Mouse (Mus musculus) kidney, postnatal 10 days (tissue): ENCODE measurements around the gene Fam198b.

Experiments
- DNase-seq: peaks from one replicate; pipeline ENCODE4 v3.0.0; 2021; ENCODE audit warnings: mixed read lengths

Gene Fam198b

DNA sequence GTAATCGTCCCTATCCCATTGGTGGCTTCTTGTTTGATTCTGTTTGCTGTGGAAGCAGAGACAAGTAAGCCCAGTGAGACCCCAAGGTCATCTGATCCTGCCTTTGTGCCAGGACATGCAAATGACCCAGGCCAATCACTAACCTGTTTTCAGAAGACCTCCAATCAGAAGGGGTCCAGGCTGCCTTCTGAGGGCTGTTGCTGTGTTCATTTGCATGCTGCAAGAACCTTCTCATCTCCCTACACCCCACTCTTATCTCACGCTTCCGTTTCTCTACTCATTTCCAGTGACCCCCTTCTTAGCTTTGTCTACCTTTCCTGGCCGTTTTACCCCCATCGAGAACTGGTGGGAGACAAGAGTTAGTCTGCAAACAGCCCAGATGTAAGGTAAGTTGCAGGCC is at the start of gene Fam198b:
Gene Fam198b, plus strand, starts transcription at position 229 of the 400 bp plus-strand sequence.
- DNase-seq: no peak

DNA sequence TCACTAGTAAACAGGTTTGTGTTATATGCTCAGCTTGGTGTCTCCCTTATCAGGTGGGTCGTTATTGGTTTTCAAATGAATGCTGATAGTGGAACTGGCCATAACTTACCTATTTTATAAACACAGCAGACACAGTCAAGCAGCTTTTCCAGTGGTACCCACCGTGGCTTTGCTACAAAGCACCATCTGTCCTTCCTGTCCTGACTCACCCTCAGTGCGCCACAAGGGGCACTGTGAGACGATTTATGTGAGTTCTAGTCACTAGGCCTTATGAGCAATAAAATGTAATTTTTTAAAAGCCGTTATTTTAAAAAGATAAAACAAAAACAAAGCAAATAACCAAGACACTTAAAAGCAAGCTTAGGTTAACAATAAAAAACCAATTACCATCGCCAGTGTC is 45.6 kb upstream of the Fam198b start:
- no peak for DNase-seq

DNA sequence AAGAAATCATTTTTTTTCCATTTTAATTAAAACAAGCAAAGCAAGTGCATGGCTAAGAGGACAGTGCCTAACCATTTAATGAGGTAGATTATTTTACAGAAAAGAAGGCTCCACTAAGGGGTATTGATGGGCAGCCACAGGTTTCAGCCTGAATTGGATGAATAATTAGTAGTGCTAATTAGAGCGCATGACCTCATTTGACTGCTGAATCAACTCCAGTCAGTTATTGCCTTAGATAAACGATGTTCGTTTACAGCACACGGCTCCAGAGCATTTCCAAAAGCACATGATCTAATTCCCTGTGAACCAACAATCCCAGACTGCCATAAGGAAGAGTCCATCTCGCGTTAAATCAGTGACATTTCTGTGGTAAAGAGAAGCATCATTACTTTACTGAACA is 42.9 kb upstream of the Fam198b start:
- DNase-seq: no peak

DNA sequence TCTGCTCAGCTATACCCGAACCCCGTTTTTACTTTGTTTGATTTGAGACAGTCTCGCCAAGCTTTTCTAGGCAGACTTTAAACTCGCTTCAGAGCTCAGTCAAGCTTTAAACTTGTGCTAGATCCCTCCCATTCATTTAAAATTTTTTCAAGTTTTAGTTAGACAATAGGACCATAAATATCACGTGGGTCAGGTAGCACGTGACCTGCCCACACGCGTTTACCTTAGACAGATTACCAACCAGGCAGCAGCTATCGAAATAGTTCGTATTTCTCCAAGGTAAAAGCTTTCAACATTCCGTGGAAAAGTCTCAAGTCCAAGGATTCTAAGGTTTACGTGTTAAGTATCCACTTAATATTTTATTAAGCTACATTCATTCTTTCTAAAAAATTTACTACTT is 42.2 kb upstream of the Fam198b start:
- DNase-seq: peak; percentile 78

DNA sequence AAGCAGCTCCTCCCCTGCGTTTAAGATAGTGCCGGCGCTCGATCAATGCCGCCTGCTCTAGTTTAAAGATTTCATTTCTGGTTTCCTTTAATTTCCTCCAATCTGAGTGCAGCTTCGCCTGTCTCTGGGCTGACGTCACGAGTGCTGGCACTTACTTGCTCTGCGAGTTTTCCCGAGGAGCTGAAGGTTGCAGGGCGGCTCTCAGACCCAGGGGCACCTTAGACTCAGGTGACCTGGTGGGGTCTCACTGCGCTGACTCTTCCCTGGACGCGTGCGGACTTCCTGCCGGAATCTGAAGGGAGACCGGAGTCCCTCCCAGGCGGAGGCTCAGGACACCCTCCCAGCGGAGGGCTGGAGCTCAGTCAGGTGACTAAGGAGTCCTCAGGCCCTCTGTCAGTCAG is 41.7 kb upstream of the Fam198b start:
- peak; percentile 81 for DNase-seq

DNA sequence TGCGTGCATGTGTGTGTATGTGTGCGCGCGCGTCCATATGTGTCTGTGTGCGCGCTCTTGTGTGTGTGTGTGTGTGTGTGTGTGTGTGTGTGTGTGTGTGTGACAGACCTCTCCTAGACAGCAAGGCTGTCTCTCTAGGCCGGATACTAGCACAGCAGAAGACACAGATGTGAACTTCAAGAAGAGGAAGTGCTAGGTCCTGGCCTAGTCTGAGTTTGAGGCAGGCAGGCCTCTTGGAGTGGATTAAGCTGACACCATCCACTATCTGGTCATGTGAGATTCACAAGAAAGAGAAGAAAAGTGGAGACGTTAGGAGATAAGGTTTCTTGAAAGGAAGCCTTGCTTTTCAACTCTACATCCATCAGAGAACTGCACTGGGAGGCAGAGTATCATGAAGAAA is 40.3 kb upstream of the Fam198b start:
- no peak for DNase-seq

DNA sequence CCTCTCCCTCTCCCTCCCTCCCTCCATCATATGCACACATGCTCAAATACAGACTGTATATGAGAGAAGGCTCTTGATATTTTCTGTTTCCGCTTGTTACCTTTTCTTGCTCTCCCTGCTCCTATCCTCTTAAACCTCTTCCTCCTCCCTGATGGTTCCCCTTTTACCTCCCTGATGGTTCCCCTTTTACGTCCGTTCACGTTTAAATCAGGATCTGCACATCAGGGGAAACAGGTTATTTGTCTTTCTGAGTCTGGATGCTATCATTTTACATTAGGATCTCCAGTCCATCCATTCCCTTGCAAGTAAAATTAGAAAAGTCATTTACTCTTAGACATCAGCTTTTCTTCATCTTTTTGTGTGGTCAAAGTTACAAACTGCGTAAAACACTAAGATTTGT is 37.7 kb upstream of the Fam198b start:
- DNase-seq: no peak

DNA sequence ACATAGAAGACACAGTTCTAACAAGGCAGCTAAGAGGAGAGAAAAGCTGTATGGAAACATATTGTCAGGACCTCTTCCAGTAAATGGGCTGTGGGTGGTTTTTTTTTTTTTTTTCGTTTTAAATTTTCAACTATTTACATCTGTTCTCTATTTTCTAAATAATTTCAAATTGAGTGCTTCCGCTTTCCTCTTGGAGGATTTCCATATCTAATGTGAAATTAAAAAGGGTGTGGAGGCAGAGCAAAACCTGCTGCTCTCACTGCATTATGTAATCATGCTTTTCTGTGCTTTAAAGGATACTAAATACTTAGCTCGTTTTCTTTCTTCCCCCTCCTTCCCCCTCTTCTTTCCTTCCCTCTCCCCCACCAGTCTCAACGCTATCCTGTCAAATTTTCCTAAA is 35.5 kb upstream of the Fam198b start:
- no peak for DNase-seq

DNA sequence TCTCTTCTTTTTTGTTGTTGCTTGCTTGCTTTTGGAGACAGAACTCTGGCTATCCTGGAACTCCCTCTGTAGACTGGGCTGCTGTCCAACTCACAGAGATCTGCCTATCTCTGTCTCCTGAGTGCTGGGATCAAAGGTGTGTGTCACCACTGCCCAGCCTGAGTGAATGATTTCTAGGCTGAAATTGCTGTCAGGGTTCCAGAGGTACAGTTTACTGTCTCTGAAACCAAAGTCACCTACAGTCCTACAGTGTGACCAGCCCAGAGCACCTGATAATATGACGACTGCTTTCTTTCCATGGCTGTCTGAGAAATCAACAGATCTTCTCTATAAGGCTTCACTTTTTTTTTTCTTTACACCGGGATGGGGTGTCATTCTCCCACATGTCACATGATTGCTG is 34.7 kb upstream of the Fam198b start:
- DNase-seq: peak; percentile 45

DNA sequence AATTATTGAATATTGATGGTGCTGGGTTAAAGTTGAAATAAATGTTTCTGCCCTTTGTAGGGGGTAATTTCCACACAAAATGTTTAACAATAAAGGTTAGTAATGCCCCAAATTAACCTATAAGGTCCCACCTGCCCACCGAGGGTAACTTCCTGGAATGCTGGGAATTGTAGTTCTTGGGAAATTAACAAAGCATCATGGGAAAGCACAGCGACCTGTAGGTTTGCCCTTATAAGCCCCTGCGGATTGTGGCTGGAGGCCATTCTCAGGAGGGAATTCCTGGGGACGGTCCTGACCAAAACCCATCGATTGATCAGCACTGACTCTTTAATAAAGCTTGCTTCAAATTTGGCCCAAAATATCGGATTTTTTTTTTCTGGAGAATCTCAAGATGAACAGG is 33.7 kb upstream of the Fam198b start:
- DNase-seq: no peak

DNA sequence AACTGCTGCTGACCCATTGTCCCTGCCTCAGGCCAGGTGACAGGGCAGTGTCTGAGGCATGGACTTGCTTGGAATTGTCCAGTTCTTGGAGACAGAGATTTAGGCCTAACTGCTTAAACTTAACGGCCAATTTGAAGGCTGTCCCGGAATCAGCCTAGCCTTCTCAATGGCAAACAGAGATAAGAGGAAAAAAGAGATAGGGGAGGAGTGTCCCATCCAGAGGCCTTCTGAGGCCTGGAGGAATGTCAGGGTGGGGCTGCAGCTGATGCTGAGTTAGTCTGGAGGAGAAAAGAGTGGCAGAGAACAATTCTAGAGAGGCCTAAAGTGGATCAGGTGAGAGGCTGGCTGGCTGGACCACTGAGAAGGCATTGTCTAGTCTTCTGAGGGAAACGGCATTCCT is 32.2 kb upstream of the Fam198b start:
- no peak for DNase-seq

DNA sequence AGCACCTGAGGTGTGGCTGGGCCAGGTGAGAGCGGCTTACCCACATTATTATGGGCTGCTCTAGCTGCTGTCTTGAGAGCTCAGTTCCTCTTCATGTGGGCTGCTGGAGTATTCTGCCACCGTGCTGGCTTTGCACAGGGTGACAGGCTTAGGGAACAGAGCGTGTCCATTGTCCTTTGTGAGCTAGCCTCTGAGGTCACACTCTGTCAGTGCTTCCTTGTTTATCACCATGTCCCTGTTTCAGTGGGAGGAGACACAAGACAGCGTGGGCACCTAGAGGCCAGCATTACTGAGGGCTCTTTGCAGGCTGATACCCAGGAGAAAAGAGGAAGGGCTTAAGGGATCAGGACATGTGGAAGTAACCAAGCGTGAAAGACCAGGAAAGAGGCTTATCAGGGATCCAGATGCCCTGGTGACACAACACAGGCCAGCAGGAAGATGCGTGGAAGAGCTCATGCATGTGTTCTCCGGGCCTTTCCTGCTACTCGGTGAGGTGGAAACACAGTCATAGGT is 31.6 kb upstream of the Fam198b start, which contains the start of gene Tmem144:
Gene Tmem144, minus strand, starts transcription at position 120 of the 513 bp plus-strand sequence.
- no peak for DNase-seq

DNA sequence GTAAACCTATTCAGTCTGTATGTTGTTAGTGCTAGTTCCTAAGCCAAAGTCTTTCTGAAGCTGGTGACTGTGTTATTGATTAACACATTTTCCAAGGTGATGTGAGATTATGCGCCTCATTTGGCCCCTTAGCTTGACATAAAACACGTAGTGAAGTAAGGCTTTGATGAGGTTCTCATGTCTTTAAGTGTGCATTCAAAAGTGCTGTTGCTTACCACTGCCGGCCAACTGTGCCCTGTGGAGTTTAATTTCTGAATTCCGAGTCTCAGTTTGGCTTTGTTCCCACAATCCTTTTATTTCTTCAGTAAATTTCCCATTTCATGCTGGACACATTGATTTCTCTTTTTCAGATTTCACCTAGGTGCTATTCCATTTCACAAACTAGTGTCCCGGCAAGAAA is 26.6 kb upstream of the Fam198b start:
- no peak for DNase-seq

DNA sequence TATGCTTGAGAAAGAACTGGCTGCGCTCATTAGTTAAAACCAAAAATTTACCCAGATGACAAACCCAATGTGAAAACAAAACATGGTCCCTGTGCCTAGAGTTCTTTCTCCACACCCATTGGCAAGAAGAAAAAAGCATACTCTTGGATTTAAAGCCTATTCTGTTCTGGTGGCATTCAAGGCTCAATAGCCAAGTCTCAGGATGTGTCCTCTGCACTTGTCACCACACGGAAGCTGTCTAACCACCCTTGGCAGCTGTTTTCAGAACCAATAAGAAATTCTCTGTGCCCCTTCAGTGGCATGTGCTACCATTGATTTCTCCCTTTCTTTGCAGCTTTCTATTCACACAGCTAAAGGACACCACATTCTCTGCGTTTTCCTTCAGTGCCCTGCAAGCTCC is 26.1 kb upstream of the Fam198b start:
- no peak for DNase-seq

DNA sequence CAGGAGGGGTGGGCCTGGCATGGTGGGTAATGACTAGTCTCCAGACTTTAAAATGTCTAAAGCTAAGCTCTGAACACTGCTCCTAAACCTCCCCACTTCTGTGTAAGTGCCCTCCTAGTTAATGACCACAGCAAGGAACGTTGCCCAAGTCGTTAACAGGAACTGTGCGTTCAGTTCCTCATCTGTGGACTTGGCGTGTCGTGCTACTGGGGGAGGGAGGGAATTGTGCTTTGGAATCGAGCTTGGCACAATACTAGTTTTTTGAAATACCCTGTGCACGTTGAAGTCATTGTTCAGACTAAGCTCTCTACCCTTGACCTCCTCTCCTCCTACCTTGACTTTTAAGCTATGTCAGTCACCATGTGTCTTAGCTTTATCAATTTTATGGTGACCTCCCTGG is 19.5 kb upstream of the Fam198b start:
- DNase-seq: no peak

DNA sequence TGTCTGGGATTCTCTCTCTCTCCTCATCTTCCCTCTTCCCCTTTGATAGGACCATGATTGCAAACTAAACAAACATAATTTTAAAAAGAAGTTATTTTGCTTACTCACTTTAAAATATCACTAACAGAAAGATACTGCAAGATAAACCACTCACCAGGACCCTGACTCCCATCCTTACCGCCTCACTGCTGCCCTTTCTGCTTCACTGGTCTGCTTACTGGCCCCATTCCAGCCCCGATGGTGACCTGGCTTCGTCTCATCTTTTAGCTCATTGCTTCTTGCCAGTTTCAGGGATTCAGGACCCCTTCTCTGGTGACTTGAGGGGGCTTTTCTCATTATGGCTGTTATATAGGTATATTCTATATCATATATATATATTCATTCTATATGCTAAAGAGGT is 18.2 kb upstream of the Fam198b start:
- peak; percentile 57 for DNase-seq

DNA sequence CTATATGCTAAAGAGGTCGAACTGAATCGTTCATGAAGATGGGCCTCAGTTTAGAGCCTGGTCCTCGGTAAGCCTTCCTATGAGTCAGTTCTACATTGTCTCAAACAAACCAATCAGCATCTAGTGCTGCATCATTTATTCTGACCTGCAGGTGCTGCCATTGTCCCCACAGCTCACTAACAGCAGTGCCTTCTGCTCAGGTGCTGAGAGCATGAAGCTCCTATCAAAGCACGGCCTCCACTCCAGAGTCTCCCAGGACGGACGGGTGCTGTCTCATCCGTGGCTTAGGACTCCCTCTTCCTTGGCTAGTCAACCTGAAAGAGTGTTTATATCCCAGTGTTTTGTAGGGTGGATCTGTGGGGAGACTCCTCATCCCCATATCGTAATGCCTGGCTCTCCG is 17.8 kb upstream of the Fam198b start:
- no peak for DNase-seq

DNA sequence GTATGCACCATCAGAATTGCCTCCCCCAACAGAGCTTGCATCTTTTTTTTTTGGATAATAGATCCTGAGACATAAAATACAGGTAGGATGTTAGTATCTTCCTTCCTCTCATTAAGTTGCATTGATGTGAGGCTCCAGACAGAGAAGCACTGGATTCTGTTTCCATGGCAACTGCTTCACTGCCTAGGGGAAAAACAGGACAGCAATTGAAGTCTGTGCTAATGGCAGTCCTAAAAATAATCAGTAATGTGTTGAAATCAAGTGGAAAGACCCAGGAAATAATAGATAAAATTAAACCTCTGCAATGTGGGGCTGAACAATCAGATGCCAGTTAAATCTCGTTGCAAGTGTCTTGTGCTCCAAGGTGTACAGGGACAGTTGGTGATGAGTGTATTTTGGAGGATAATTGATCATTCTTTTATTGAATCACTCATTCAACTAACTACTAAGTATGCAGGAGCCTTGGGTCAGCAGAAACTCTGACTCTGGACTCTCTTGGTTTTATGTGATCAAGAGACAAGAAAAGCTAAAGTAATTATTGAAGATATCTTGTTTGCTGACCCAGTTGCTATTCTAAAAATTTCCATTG is 17.1 kb upstream of the Fam198b start:
- DNase-seq: no peak

DNA sequence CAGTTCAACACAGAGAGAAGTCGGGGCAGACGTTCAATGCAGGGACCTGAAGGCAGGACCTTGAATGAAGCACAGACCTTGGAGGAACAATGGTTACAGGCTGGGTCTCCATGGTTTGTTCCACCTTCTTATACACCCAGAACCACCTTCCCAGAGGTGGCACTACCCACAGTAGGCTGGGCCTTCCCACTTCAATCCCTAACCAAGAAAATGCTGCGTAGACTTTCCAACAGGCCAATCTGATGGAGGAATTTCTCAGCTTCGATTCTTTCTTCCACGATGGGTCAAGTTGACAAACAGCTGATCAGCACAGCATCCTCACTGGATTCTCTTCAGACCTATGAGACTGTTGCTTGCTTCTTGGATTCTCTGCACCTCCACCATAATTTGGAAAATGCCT is 8.9 kb upstream of the Fam198b start:
- no peak for DNase-seq

DNA sequence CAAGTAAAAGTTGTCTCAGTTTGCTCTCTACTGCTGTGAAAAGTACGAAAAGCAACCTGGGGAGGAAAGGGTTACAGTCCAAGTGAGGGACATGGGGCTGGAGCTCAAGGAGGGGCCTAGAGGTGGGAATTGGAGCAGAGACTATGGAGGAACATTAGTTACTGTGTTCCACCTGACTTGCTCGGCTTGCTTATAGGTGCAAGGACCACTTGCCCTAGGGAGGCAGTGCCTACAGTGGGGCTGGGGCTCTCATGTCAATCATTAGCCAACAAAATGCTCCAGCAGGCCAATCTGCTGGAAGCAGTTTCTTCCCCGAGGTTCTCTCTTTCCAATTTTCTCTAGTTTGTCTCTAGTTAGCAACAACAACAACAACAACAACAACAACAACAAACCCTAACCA is 6.0 kb upstream of the Fam198b start:
- DNase-seq: peak; percentile 32

DNA sequence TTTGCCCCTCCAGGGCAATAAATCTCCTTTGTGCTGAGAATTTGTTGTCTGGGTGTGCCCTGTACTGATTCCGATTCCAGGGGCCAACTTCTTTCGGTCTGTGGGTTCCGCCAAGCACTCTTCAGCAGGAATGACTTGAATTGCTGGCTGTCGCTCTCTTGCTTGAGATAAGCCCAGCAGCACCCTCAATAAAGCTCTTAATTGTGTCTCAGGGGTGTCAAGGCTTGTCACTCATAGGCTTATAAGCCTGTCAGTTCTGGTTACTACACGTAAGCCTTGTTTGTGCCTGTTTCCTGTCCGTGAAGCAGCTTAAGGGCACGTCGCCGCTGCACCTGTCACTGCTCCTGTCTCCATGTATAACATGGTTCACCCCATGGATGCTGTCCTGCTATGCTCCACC is 5.1 kb upstream of the Fam198b start:
- DNase-seq: no peak

DNA sequence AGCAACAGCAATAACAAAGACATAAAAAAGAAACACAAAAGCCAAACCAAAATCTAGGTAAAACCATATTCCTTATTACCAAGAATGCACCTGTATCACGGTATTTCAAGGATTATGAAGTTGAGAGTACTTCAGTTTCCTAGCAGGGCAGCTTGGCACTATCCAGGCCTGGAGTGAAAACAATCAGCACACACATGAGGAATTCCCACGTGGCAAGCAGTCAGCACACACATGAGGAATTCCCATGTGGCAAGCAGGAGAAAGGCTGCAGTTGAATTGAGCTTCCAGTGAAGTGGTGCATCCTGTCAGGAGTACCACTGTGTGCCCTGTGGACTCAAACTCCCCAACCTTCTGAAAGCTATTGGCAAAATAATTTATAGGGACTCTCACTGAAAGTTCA is 2.7 kb upstream of the Fam198b start:
- DNase-seq: no peak

DNA sequence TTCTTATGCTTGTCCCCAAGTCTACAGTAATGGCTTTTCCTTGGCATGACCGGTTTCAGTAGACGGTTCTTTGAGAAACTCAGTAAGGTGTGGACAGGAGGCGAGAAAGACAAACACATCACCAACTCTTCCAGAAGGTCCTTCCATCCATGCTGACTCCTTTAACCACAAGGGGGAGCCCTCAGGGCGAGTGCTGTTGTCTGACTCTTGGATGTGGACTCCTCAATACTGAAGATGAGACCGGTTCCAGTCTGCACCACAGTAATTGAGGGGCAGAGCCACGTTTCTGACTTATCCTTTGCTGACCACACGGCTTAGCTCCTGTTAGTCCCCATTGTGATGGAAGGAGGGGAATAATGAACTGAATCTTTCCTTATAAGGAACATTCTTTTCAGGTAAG is 1.2 kb upstream of the Fam198b start:
- DNase-seq: peak; percentile 85

DNA sequence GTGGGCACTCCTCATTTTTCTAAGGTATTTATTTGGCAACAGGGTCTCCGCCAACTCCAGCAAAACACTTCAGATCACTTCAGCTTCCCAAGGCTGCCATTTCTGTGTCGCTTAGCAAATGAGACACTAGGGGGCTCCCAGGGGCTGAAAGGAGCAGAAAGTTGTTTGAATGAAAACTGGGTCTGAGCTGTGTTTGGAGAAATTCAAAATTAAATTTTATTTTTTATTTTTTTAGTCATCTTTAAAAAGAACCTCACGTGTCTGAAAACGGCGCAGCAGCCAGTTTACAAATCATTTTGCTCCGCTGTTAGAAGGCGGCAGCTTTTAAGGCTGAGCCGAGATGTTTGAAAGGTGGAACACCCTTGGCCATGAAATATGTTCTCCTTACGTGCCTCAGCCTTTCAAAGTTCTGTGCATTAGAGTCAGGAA is 442 bp downstream of the Fam198b start:
- peak; percentile 85 for DNase-seq

DNA sequence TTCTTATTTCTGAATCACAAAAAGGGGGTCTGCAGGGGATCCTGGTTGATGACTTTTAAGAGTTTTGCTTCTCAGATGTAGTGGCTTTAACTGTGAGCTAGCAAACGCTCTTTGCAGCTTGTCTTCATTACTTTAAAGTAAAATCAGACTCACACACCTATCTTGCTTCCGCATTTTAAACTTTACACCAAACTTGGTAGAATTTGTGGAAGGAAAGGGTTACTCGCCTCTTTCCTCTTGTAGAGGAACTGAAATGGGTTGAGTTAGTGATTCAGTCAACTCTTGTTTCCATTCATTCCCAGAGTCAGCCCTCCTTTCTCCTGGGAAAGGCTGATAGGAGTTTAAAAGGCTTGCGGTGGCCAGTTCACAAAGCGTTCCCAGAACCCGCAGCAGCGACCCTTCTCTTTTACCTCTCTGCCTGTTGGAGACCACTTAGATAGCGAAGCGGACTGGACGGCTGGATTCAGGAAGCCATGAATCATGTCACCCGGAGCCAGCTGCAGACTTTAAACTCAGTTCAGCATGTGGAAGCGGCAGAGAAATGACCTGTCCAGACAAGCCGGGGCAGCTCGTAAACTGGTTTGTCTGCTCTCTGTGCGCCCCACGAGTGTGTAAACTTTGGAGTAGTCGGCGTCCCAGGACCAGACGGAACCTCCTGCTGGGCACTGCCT is 1.5 kb downstream of the Fam198b start:
- DNase-seq: peak; percentile 77
